Mouse (Mus musculus) neutrophil, adult 5-6 weeks (primary cell): ENCODE measurements around the gene Copg1. TPM values are rescaled to one million over a fixed set of nuclear protein-coding genes. Genes with fewer than 3 reads are reported as not detected.

Experiments
- ATAC-seq: fragments of 151-379, 151-347 bp; 2 replicates; pipeline ENCODE4 v1.8.0; 2017; ENCODE audit warnings: mild to moderate bottlenecking, moderate TSS enrichment; ENCODE audit not compliant: insufficient number of reproducible peaks, poor library complexity, low FRiP score, severe bottlenecking; ENCODE audit errors: extremely low read depth
- total RNA-seq: library from RNA; stranded (forward); fragments of 200-1000 nt; gene quantifications from 2 replicates; pipeline ENCODE4 v1.2.3, GENCODE M21; 2017

The Copg1 gene
- total RNA-seq, 1 experiment from 2014 or later: 77.5 TPM

DNA sequence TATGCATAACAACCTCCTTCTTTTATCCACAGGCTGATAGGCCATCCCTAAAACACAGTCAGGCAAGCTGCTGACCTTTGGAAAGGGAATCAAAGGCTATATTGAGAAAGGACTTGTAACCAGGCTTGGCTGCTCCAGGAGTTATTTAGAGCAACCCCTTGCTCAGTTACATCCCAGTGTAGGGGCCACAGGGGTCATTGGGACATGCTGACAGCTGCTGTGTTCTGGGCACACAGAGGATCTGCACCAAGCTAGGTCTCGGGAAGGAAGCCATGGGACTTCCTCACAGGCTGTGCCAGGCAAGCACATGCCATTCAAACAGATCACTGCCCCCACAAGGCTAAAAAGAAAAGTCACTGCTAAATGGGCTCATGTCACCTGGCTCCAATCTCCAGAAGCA lies 14.5 kb upstream of the Copg1 start:
- no peak for ATAC-seq

DNA sequence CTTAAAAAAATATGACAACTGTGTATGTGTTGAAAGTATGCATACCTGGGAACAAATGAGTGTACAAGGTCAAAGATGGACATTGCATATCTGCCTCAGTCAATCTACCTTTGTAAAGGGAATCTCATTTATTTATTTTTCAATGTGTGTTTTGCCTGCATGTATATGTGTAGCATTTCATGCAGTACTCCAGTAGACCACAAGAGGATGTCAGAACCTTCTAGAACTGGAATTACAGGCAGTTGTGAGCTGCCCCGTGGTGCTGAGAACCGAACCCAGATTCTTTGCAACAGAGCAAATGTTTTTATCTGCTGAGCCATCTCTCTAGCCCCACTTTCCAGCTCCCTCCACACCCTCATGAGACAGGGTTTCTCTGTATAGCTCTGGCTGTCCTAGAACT lies 13.7 kb upstream of the Copg1 start:
- no peak for ATAC-seq

GRCm38 (mm10) chr6:87875083-87875482 lies 12.5 kb upstream of the Copg1 start:
- ATAC-seq: no peak

- ATAC-seq: no peak
Observed at GRCm38 (mm10) chr6:87875562-87875961, 12.1 kb upstream of the Copg1 start.

DNA sequence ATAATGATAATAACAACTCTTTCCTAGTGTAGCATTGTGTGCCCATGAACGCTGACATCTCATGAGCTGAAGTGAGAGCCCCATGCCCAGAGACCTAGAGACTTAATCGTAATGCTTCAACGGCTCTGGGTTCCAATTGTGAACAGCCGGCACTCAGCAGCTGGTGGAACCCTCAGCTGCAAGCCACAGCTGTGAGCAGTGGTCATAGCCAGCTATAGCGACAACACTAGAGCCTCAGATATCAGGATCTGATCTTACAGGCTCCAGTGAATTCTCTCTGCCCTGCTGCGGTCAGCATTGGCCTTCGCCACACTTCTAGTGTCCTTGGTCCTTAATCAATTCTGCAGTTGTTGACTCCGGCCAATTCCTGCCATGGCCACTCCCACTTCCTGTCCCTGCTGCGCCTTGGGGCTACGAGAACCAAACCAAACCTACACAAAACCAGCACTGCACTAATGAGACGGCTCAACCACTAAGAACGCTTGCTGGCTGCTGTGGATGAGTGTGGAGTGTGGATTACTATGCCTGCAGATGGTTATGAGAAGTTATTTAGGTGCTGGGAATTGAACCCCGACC lies 11.5 kb upstream of the Copg1 start:
- ATAC-seq: 0 out of 2 replicates have a peak, but pooled peaks have one; percentile 23

DNA sequence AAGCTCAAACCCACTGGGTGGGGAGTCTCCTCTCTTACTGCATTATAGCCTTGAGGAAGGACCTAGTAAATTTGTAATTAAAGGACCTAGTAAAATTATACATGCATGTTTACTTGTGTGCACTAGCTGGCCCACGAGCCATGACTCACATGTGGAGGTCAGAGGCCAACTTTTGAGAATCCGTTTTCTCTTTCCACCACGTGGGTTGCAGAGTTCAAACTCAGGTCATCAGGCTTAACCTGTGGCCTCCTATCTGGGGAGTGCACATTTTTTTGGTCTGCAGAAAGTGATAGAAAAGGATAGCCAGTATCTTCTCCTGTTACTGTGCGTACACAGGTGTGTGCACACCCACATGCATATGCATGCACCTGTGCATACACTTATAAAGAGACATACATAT lies 8.6 kb upstream of the Copg1 start:
- no peak for ATAC-seq

GRCm38 (mm10) chr6:87879628-87880027 lies 8.0 kb upstream of the Copg1 start:
- ATAC-seq: no peak

GRCm38 (mm10) chr6:87882221-87882620 lies 5.4 kb upstream of the Copg1 start:
- ATAC-seq: no peak

DNA sequence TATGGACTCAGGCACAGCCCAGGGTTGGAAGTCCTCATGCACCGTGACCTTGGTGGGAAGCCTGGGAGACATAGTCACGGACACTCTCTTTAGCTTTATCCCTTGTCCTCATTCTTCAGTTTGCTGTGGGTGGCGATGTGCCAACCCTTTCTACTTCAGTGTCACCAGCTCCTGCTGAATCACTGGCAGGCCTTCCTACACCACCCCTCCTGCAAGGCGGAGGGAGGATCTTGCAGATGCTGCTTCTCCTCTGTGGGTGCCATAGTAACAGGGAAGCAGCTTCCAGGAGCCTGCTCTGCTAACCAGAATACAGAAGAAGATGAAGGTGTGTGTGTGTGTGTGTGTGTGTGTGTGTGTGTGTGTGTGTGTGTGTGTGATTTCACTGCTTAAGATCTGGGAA lies 4.8 kb upstream of the Copg1 start:
- no peak for ATAC-seq

GRCm38 (mm10) chr6:87886721-87887120 lies 893 bp upstream of the Copg1 start:
- ATAC-seq: no peak

DNA sequence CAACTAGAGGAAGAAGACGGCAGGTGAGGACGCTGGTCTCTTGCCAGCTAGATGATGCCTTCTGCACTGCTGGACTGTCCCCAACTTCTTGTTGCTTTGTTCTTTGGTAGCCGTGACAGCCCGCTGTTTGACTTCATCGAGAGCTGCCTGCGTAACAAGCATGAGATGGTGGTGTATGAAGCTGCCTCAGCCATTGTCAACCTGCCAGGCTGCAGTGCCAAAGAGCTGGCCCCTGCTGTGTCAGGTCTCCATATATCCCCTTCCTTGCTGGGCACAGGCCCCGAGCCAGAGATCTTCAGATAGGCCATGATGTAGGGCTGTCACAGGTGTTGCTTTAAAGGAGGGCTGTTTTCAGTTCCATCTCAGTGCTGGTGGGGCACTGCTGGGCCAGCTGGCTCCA lies 6.3 kb downstream of the Copg1 start:
- no peak for ATAC-seq

DNA sequence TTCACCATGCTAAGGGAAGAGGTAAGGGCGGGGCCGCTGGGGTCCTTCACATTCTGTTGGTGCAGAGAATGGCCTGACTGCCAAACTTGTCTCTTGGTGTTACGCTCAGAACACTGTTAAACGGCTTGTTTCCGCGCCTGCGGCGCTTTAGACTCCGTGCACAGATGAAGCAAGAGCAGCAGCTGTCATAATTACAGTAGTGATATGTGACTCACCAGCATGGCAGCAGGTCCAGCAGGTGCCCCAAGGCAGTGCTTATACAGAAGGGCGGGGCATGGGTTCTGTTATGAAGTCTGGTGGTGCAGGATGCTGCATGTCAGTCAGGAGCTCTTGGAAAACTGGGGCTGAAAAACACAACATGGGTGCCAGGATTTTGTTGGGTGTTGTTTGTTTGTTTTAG lies 10.4 kb downstream of the Copg1 start:
- ATAC-seq: no peak

- no peak for ATAC-seq
Observed at GRCm38 (mm10) chr6:87906632-87907031, 19.0 kb downstream of the Copg1 start.

DNA sequence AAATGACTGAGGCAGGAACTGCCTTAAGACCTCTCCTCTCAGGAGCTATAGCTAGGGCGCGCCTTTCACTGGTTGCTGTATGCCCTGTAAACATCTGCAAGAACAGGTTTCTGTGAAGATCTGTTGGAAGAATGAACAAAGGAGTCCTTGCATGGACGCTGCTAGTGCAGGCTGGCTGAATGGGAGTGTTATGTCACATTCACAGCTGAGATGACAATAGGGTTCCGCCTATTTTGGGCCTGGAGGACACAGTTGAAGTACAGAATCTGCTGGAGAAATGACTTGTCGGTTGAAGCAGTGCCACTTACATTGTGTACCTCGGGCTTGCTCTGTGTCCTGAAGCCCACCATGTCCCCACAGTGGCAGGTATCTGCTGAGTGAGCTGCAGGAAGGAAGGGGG lies 21.6 kb downstream of the Copg1 start:
- ATAC-seq: no peak

DNA sequence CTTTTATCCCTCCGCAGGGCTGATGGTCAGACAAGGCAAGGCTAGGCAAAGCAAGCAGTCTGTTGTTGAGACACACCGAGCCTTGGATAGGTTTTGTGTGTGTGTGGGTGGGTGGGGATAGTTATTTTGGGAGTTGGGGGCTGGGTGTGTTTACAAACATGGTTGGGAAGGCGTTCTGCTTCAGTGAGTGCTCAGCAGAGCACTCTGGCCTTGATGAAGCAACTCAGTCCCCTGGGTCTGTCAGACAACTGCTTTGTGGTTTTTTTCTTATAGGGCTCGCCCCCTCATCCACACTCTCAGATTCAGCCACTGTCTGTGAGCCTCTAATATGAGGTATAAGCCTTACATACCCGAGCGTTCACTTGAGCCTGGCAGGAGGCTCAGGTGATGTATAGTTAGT lies 23.9 kb downstream of the Copg1 start:
- no peak for ATAC-seq

DNA sequence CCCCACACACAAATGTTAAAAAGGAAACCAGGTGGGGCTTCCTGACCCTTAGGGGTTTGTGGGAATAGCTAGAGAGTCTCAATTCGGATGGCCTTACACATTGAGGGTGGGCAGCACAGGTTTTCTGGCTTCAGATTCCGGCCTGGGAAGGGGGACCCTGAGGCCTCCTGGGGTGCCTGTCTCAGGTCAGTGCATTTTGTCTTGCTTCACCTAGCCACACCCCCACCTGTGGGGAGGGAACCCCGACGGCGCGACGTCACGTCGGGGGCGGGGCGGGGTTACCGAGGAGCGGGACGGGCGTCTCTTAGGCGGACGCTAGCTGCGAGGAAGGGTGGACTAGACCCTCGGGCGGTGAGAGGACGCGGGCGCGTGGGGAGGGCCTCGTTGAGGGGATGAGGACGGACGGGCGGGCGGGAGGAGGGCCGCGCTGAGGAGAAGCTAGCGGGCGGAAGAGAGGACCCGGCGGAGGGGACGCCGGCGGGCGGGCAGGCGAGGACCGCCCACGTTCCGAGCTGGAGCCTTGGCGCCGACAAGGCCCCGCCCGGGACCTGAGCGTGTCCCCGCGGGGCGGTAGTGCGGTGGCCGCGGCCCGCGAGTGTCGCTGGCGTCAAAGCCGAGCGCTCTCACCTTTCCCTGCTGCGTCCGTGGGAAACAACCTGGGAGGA lies 26.2 kb downstream of the Copg1 start, which contains the start of gene Hmces:
Gene Hmces, plus strand, starts transcription at position 275 of the 665 bp plus-strand sequence.
- peak; percentile 68 for ATAC-seq

GRCm38 (mm10) chr6:87914326-87915102 lies 26.9 kb downstream of the Copg1 start:
- ATAC-seq: no peak

- peak; percentile 76 for ATAC-seq
Observed at GRCm38 (mm10) chr6:87915939-87916338, 28.3 kb downstream of the Copg1 start.

GRCm38 (mm10) chr6:87921201-87921600 lies 33.6 kb downstream of the Copg1 start:
- no peak for ATAC-seq

- ATAC-seq: no peak
Observed at GRCm38 (mm10) chr6:87923624-87924023, 36.0 kb downstream of the Copg1 start.
